Mouse (Mus musculus) forebrain, embryonic 12.5 days (tissue): ENCODE measurements around the gene Sept6. TPM values are rescaled to one million over a fixed set of nuclear protein-coding genes. Genes with fewer than 3 reads are reported as not detected.
"Not testable (repeated sequence)": the region's sequence is repeated elsewhere in the genome, so short reads cannot be mapped to it uniquely, and the experiment has no call there.

Experiments used
- ATAC-seq: fragments of 200-750 bp; cut with Nextera tagmentation; 2 replicates; pipeline ENCODE4 v1.8.0; 2017; ENCODE audit warnings: moderate TSS enrichment; ENCODE audit not compliant: low FRiP score
- H3K27ac ChIP-seq: fragments of 300-500 bp; sonication (generic); 2 replicates; pipeline ENCODE4 v1.5.1; 2016; ENCODE audit warnings: mild to moderate bottlenecking
- H3K27me3 ChIP-seq: fragments of 300-500 bp; sonication (generic); 2 replicates; pipeline ENCODE4 v1.6.1; 2016; ENCODE audit warnings: mild to moderate bottlenecking
- H3K36me3 ChIP-seq: fragments of 300-500 bp; sonication (generic); replicated peaks from 2 replicates; pipeline ENCODE4 v1.6.1; 2016; ENCODE audit warnings: mild to moderate bottlenecking
- H3K4me1 ChIP-seq: fragments of 300-500 bp; sonication (generic); 2 replicates; pipeline ENCODE4 v1.6.1; 2016
- H3K4me2 ChIP-seq: fragments of 300-500 bp; sonication (generic); 2 replicates; pipeline ENCODE4 v1.6.1; 2016; ENCODE audit warnings: mild to moderate bottlenecking, moderate library complexity
- H3K4me3 ChIP-seq: fragments of 300-500 bp; sonication (generic); replicated peaks from 2 replicates; pipeline ENCODE4 v1.5.1; 2016; ENCODE audit warnings: mild to moderate bottlenecking
- H3K9ac ChIP-seq: fragments of 300-500 bp; sonication (generic); 2 replicates; pipeline ENCODE4 v1.6.1; 2016; ENCODE audit warnings: mild to moderate bottlenecking
- H3K9me3 ChIP-seq: fragments of 300-500 bp; sonication (generic); 2 replicates; pipeline ENCODE4 v1.6.1; 2016
- WGBS: fragments of 180-500 bp; shearing (Covaris S2); methylation state at CpG from one replicate; pipeline ENCODE4 v1.1.7; 2016; 5-methylcytosine and 5-hydroxymethylcytosine counted together
- polyA plus RNA-seq: library from polyadenylated mRNA; unstranded; fragments of >200 nt; fragmentation: Nextera tagmentation; extraction: Ambion mirVana; gene quantifications from 2 replicates; pipeline ENCODE4 v1.2.1, GENCODE M21; 2016

Sept6 gene
- polyA plus RNA-seq, 1 experiment from 2014 or later, result 45.8 TPM

GRCm38 (mm10) chrX:36901655-36902054 lies 89.9 kb downstream of the Sept6 start:
- H3K27ac ChIP-seq, result peak overlapping the region; percentile 77; the same call in 1 of the 2 replicates
- no peaks in the 10 kb centered on the region for H3K9me3 ChIP-seq
- H3K4me2 ChIP-seq, result peak overlapping the region; percentile 58
- WGBS, result 41% methylated on average over 3 of the region's 3 CpGs
- H3K4me3 ChIP-seq, result peak overlapping the region; percentile 58
- H3K27me3 ChIP-seq, result no peaks in the 10 kb centered on the region
- H3K36me3 ChIP-seq, result no peaks in the 10 kb centered on the region
- ATAC-seq, result no peak
- H3K9ac ChIP-seq, result peak overlapping the region; percentile 68; the same call in 1 of the 2 replicates
- no peaks in the 10 kb centered on the region for H3K4me1 ChIP-seq

- ATAC-seq, result not testable (repeated sequence)
- 12% methylated on average over 1 of the region's 1 CpGs for WGBS
Measured at GRCm38 (mm10) chrX:36898931-36899330, 92.7 kb downstream of the Sept6 start.

GRCm38 (mm10) chrX:36884719-36885118 lies 106.9 kb downstream of the Sept6 start:
- H3K9ac ChIP-seq, result no peak overlapping the region
- no peak overlapping the region for H3K27ac ChIP-seq
- 88% methylated on average over 1 of the region's 1 CpGs for WGBS
- no peaks in the 10 kb centered on the region for H3K27me3 ChIP-seq
- H3K36me3 ChIP-seq, result peaks cover 13% of the 10 kb centered on the region
- H3K4me3 ChIP-seq, result no peak overlapping the region
- H3K9me3 ChIP-seq, result no peaks in the 10 kb centered on the region
- no peak for ATAC-seq
- H3K4me2 ChIP-seq, result no peak overlapping the region
- H3K4me1 ChIP-seq, result no peaks in the 10 kb centered on the region

More at GRCm38 (mm10) chrX:36898931-36899330, 92.7 kb downstream of the Sept6 start:
- not testable (repeated sequence) for H3K27me3 ChIP-seq, H3K4me3 ChIP-seq, H3K36me3 ChIP-seq, H3K27ac ChIP-seq, H3K4me1 ChIP-seq, H3K9me3 ChIP-seq, H3K4me2 ChIP-seq, H3K9ac ChIP-seq

GRCm38 (mm10) chrX:36874704-36875128 lies 116.9 kb downstream of the Sept6 start:
- Histone ChIP-seq H3K4me2 (peak overlapping the region; percentile 58), H3K36me3 (no peaks in the 10 kb centered on the region), H3K27me3 (no peaks in the 10 kb centered on the region), H3K4me1 (peaks cover 4% of the 10 kb centered on the region; the same call in 1 of the 2 replicates), H3K4me3 (peak overlapping the region; percentile 68), H3K9me3 (no peaks in the 10 kb centered on the region; the same call in 1 of the 2 replicates), H3K9ac (peak overlapping the region; percentile 84), H3K27ac (peak overlapping the region; percentile 82)
- WGBS, result 8% methylated on average over 19 of the region's 36 CpGs
- ATAC-seq, result peak; percentile 47

GRCm38 (mm10) chrX:36874178-36874696 lies 117.4 kb downstream of the Sept6 start:
- Histone ChIP-seq H3K9me3 (no peaks in the 10 kb centered on the region; the same call in 1 of the 2 replicates), H3K9ac (peak overlapping the region; percentile 84), H3K27me3 (no peaks in the 10 kb centered on the region), H3K4me1 (peaks cover 4% of the 10 kb centered on the region; the same call in 1 of the 2 replicates), H3K27ac (peak overlapping the region; percentile 82), H3K36me3 (no peaks in the 10 kb centered on the region), H3K4me3 (peak overlapping the region; percentile 68), H3K4me2 (peak overlapping the region; percentile 58)
- ATAC-seq, result peak; percentile 97
- 15% methylated on average over 46 of the region's 57 CpGs for WGBS

GRCm38 (mm10) chrX:36873765-36874164 lies 117.8 kb downstream of the Sept6 start, which contains the start of the genes Ube2a and C330007P06Rik:
Gene Ube2a (plus strand): TSS chrX:36873900.
Gene C330007P06Rik (minus strand): TSS chrX:36874111.
- H3K36me3 ChIP-seq, result no peaks in the 10 kb centered on the region
- H3K27ac ChIP-seq, result peak within 1 kb of the TSS; percentile 82
- H3K4me1 ChIP-seq, result peaks cover 4% of the 10 kb centered on the region; the same call in 1 of the 2 replicates
- WGBS, result 21% methylated on average over 8 of the region's 8 CpGs
- H3K27me3 ChIP-seq, result no peaks in the 10 kb centered on the region
- 0 out of 2 replicates have a peak, but pooled peaks have one; percentile 17 for ATAC-seq
- H3K9ac ChIP-seq, result peak within 1 kb of the TSS; percentile 84
- H3K4me3 ChIP-seq, result peak within 1 kb of the TSS; percentile 68
- H3K9me3 ChIP-seq, result no peaks in the 10 kb centered on the region; the same call in 1 of the 2 replicates
- H3K4me2 ChIP-seq, result peak within 1 kb of the TSS; percentile 58

- Histone ChIP-seq H3K4me1 (no peaks in the 10 kb centered on the region), H3K9me3 (no peaks in the 10 kb centered on the region; the same call in 1 of the 2 replicates), H3K27me3 (no peaks in the 10 kb centered on the region), H3K9ac (no peak overlapping the region), H3K27ac (no peak overlapping the region), H3K4me3 (no peak overlapping the region), H3K36me3 (no peaks in the 10 kb centered on the region), H3K4me2 (no peak overlapping the region)
- ATAC-seq, result no peak
- 80% methylated on average over 3 of the region's 3 CpGs for WGBS
Measured at GRCm38 (mm10) chrX:36870372-36870771, 121.2 kb downstream of the Sept6 start.

- peak overlapping the region; percentile 49 for H3K4me3 ChIP-seq
- peak overlapping the region; percentile 27; the same call in 1 of the 2 replicates for H3K4me2 ChIP-seq
- no peaks in the 10 kb centered on the region for H3K36me3 ChIP-seq
- peaks cover 6% of the 10 kb centered on the region for H3K4me1 ChIP-seq
- H3K9ac ChIP-seq, result no peak overlapping the region
- H3K9me3 ChIP-seq, result no peaks in the 10 kb centered on the region
- no peaks in the 10 kb centered on the region for H3K27me3 ChIP-seq
- WGBS, result 61% methylated on average over 8 of the region's 8 CpGs
- ATAC-seq, result no peak
- H3K27ac ChIP-seq, result no peak overlapping the region
Measured at GRCm38 (mm10) chrX:36864609-36865328, 126.8 kb downstream of the Sept6 start.

GRCm38 (mm10) chrX:36863766-36864608 lies 127.6 kb downstream of the Sept6 start:
- H3K4me1 ChIP-seq, result peaks cover 6% of the 10 kb centered on the region
- H3K4me3 ChIP-seq, result peak overlapping the region; percentile 49
- H3K36me3 ChIP-seq, result no peaks in the 10 kb centered on the region
- WGBS, result 21% methylated on average over 42 of the region's 44 CpGs
- H3K4me2 ChIP-seq, result peak overlapping the region; percentile 50
- H3K9ac ChIP-seq, result peak overlapping the region; percentile 55
- H3K27me3 ChIP-seq, result no peaks in the 10 kb centered on the region
- peak; percentile 91 for ATAC-seq
- H3K27ac ChIP-seq, result 0 out of 2 replicates have a peak overlapping the region, but pooled peaks have one; percentile 36
- no peaks in the 10 kb centered on the region for H3K9me3 ChIP-seq
